Mouse (Mus musculus): ENCODE data around the gene Pnpla1. TPM values are rescaled to one million over a fixed set of nuclear protein-coding genes. Genes with fewer than 3 reads are reported as not detected.

The Pnpla1 gene
- polyA plus RNA-seq, 1 experiment from 2014 or later, result not detected

DNA sequence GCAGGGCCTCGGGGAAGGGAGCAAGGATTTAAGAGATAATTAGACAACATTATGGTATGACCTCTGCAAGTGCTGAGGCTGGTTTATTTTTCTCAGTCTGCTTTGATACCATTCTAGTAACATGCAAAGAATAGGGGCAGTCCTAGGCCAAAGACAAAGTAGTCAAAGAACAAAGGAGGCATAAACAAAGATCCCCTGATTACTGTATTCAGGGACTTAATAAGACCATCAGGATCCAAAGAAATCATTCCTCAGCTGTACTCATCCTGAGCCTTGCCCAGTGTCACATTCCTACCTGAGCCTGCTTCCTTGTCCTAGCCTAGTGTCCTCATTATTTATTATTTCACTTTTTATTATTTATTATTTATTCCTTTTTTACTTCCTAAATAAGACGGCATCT, 38.0 kb upstream of the Pnpla1 start:
- 94% methylated on average over 2 of the region's 2 CpGs for WGBS
- DNase-seq (ENCODE audit: low spot score) (no peak), ATAC-seq (ENCODE audit: insufficient read depth, low FRiP score, low TSS enrichment) (no peak)
- H3K27ac ChIP-seq (ENCODE audit: low read depth, low read length), result no peak overlapping the region
- H3K36me3 ChIP-seq (ENCODE audit: control insufficient read depth, insufficient read depth, low read length), result peaks cover 43% of the 10 kb centered on the region
- no peak overlapping the region for H3K4me2 ChIP-seq (ENCODE audit: low read depth)
- H3K4me1 ChIP-seq (ENCODE audit: control insufficient read depth, insufficient read depth, low read length), result no peaks in the 10 kb centered on the region
- H3K27me3 ChIP-seq (ENCODE audit: control insufficient read depth, insufficient read depth, low read length), result no peaks in the 10 kb centered on the region
- H3K4me3 ChIP-seq (ENCODE audit: low read depth, low read length), result no peak overlapping the region
- no peak overlapping the region for H3K9ac ChIP-seq (ENCODE audit: low read length)
- no peaks in the 10 kb centered on the region for H3K9me3 ChIP-seq (ENCODE audit: control insufficient read depth, low read length)

DNA sequence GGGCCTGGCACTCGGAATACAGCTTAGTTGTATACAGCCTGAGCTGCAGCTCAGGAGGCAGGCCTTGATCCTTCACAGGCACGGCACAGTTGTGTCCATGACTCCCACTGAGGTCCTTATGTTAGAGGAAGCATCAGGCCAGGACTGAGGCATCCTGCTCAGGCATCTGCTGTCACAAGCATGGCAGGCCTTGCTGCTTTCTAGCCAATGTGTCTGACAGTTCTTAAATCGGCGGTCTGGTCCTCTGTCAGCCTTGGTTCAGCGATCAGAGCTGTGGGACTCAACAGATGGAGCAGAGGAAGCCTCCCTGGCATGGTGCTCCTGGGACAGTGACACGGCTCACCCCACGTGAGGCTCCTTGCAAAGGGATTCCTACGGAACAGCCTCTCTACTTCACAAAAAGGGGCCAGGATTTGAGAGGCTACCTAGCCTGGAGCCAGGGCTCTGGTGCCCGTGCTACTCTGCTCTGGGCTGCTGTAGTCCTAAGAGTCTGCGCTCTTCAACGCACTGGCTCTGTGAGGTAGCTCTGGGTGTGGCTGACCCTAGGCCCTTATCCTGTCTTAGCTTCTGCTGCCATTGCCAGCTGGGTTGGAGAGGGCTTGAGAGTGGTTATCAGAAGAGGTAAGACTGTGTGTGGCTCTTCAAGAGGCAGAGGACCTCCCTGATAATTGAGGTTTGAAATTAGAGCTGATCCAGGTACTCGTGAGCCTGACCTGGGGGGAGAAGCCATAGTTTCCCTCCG, 35.0 kb upstream of the Pnpla1 start:
- 92% methylated on average over 13 of the region's 13 CpGs for WGBS
- H3K9me3 ChIP-seq (ENCODE audit: control insufficient read depth, low read length), result no peaks in the 10 kb centered on the region
- H3K4me1 ChIP-seq (ENCODE audit: control insufficient read depth, insufficient read depth, low read length), result no peaks in the 10 kb centered on the region
- H3K27me3 ChIP-seq (ENCODE audit: control insufficient read depth, insufficient read depth, low read length), result no peaks in the 10 kb centered on the region
- H3K27ac ChIP-seq (ENCODE audit: low read depth, low read length), result no peak overlapping the region
- no peak overlapping the region for H3K4me2 ChIP-seq (ENCODE audit: low read depth)
- H3K9ac ChIP-seq (ENCODE audit: low read length), result no peak overlapping the region
- no peak for DNase-seq (ENCODE audit: low spot score)
- no peak for ATAC-seq (ENCODE audit: insufficient read depth, low FRiP score, low TSS enrichment)
- H3K36me3 ChIP-seq (ENCODE audit: control insufficient read depth, insufficient read depth, low read length), result peaks cover 38% of the 10 kb centered on the region
- no peak overlapping the region for H3K4me3 ChIP-seq (ENCODE audit: low read depth, low read length)

DNA sequence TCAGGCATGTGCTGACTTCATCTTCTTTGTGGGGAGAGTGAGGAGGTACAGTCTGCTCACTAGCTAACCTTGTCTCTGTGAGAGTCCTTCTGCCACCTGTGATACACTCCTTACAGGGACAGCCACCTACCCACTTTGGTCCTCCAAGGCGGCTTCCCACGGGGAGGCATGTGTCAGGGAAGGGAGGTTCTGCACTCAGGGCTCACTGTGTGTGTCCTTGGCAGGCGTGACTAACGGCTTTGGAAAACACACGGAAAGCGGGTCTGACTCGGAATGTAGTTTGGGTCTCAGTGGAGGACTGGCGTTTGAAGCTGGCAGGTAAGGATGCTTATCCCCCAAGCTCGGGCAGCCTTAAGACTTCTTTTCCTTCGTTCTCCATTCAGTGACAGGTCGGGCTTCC, 34.5 kb upstream of the Pnpla1 start:
- no peaks in the 10 kb centered on the region for H3K27me3 ChIP-seq (ENCODE audit: control insufficient read depth, insufficient read depth, low read length)
- H3K4me1 ChIP-seq (ENCODE audit: control insufficient read depth, insufficient read depth, low read length), result no peaks in the 10 kb centered on the region
- WGBS, result 86% methylated on average over 11 of the region's 11 CpGs
- H3K36me3 ChIP-seq (ENCODE audit: control insufficient read depth, insufficient read depth, low read length), result peaks cover 35% of the 10 kb centered on the region
- H3K27ac ChIP-seq (ENCODE audit: low read depth, low read length), result no peak overlapping the region
- no peak overlapping the region for H3K4me3 ChIP-seq (ENCODE audit: low read depth, low read length)
- ATAC-seq (ENCODE audit: insufficient read depth, low FRiP score, low TSS enrichment), result no peak
- H3K4me2 ChIP-seq (ENCODE audit: low read depth), result no peak overlapping the region
- DNase-seq (ENCODE audit: low spot score), result no peak
- no peak overlapping the region for H3K9ac ChIP-seq (ENCODE audit: low read length)
- H3K9me3 ChIP-seq (ENCODE audit: control insufficient read depth, low read length), result no peaks in the 10 kb centered on the region

DNA sequence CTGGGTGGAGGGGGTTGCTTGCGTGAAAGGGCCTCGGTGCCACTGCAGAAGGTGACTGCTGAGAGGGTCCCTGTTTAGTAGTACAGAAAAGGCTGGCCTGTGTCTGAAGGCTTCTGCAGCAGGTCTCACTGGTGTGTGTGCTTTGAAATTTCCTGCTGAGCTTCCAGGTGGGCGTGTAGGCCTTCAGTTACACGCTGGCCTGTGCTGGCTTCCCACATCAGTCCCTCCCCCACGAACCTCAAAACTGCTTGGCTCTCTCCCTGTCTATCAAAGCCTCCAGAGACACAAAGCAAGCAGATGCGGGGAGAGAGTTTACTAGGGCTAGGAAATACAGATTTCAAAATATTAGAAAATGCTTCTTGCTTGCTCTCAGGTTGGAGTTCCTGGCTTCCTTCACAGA, 33.3 kb upstream of the Pnpla1 start:
- H3K36me3 ChIP-seq (ENCODE audit: control insufficient read depth, insufficient read depth, low read length), result peaks cover 30% of the 10 kb centered on the region
- WGBS, result 88% methylated on average over 6 of the region's 6 CpGs

DNA sequence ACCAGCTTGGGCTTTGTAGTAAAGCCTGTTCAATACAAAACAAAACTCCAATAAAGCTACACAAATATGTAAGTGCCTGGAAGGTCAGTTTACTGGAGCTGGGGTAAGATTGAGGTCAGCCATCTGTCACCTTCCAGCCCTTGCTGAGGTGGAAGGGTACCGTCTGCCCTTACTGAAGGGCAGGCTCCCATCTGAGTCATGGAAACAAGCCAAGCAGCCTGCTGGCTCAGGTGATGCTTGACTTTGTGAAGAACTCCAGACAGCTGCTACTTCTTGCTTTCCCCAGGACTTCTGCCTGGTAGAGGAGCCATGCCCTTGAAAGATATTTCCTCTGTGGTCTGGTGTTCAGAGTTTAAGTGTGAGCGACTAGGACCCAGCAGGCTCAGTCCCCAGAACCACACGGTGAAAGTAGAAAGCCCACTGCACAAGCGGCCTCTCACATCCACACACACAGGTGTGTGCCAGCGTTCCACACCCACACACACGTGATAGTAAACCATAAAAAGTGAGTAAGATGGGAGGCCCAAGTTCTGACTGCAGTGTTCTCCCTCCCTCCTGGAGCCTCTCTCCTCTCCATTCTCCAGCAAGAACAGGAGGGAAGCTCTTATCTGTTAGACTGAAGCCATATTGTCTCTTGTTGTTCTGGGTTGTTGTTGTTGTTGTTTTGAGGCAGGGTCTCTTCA, 32.7 kb upstream of the Pnpla1 start:
- H3K9ac ChIP-seq (ENCODE audit: low read length), result no peak overlapping the region
- H3K4me2 ChIP-seq (ENCODE audit: low read depth), result no peak overlapping the region
- no peaks in the 10 kb centered on the region for H3K4me1 ChIP-seq (ENCODE audit: control insufficient read depth, insufficient read depth, low read length)
- no peak overlapping the region for H3K4me3 ChIP-seq (ENCODE audit: low read depth, low read length)
- DNase-seq (ENCODE audit: low spot score), result no peak
- H3K27ac ChIP-seq (ENCODE audit: low read depth, low read length), result no peak overlapping the region
- no peaks in the 10 kb centered on the region for H3K27me3 ChIP-seq (ENCODE audit: control insufficient read depth, insufficient read depth, low read length)
- peaks cover 30% of the 10 kb centered on the region for H3K36me3 ChIP-seq (ENCODE audit: control insufficient read depth, insufficient read depth, low read length)
- 92% methylated on average over 6 of the region's 6 CpGs for WGBS
- no peak for ATAC-seq (ENCODE audit: insufficient read depth, low FRiP score, low TSS enrichment)
- H3K9me3 ChIP-seq (ENCODE audit: control insufficient read depth, low read length), result no peaks in the 10 kb centered on the region

More for the DNA sequence above, 33.3 kb upstream of the Pnpla1 start:
- no peaks in the 10 kb centered on the region for H3K9me3 ChIP-seq (ENCODE audit: control insufficient read depth, low read length)
- DNase-seq (ENCODE audit: low spot score) (no peak), ATAC-seq (ENCODE audit: insufficient read depth, low FRiP score, low TSS enrichment) (no peak)
- H3K4me3 ChIP-seq (ENCODE audit: low read depth, low read length), result no peak overlapping the region
- H3K27me3 ChIP-seq (ENCODE audit: control insufficient read depth, insufficient read depth, low read length), result no peaks in the 10 kb centered on the region
- H3K4me1 ChIP-seq (ENCODE audit: control insufficient read depth, insufficient read depth, low read length), result no peaks in the 10 kb centered on the region
- H3K9ac ChIP-seq (ENCODE audit: low read length), result no peak overlapping the region
- no peak overlapping the region for H3K27ac ChIP-seq (ENCODE audit: low read depth, low read length)
- H3K4me2 ChIP-seq (ENCODE audit: low read depth), result no peak overlapping the region

DNA sequence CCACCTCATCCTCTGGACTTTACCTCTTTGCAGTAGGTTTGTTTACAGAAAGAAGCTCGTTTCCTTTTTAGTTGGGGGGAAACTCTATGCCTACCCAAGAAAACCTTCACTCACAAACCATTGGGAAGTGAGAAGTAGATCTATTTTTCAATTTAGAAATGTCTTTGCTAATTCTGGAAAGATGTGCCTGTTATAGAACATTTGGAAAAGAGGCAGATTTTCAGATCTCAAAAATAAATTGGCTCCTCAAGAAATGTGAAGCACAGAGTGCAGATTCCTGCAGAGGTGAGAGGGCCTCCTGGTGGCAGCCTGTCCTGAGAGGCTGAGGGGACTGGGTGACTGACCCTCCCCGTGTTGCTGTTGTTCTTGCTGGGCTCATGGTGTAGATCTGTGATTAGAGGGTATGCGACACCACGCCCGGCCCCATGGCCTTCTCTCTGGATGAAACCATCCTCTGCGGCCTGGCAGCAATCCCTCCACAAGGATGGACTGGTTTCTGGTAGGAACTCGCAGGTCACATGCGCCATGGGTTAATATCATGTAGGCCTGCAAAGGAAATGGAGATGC, 30.5 kb upstream of the Pnpla1 start:
- no peaks in the 10 kb centered on the region for H3K4me1 ChIP-seq (ENCODE audit: control insufficient read depth, insufficient read depth, low read length)
- H3K27ac ChIP-seq (ENCODE audit: low read depth, low read length), result no peak overlapping the region
- 90% methylated on average over 8 of the region's 8 CpGs for WGBS
- H3K4me3 ChIP-seq (ENCODE audit: low read depth, low read length), result no peak overlapping the region
- H3K4me2 ChIP-seq (ENCODE audit: low read depth), result no peak overlapping the region
- peaks cover 18% of the 10 kb centered on the region for H3K36me3 ChIP-seq (ENCODE audit: control insufficient read depth, insufficient read depth, low read length)
- DNase-seq (ENCODE audit: low spot score) (no peak), ATAC-seq (ENCODE audit: insufficient read depth, low FRiP score, low TSS enrichment) (no peak)
- no peaks in the 10 kb centered on the region for H3K9me3 ChIP-seq (ENCODE audit: control insufficient read depth, low read length)
- H3K9ac ChIP-seq (ENCODE audit: low read length), result no peak overlapping the region
- H3K27me3 ChIP-seq (ENCODE audit: control insufficient read depth, insufficient read depth, low read length), result no peaks in the 10 kb centered on the region

DNA sequence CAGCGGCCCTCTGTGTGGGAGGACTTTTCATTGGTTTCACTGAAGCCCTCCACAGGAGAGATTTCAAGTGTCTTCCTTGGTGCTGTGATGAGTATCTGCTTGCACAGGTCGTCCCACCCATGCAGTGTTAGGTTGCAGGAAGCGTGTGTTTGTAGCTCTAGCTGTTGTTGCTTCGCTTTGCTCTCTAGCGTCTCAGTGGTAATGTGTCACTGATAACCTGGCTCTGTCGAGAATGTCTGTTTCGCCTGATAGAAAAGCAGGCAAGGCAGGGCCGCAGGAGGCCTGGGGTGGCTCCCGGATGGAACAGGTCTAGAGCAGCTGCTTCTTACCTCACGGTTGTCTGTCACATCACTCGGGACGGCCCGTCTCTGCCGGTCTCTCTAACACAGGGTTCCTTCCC, 29.1 kb upstream of the Pnpla1 start:
- Histone ChIP-seq H3K36me3 (ENCODE audit: control insufficient read depth, insufficient read depth, low read length) (peaks cover 13% of the 10 kb centered on the region), H3K4me1 (ENCODE audit: control insufficient read depth, insufficient read depth, low read length) (no peaks in the 10 kb centered on the region), H3K27me3 (ENCODE audit: control insufficient read depth, insufficient read depth, low read length) (no peaks in the 10 kb centered on the region), H3K9ac (ENCODE audit: low read length) (no peak overlapping the region), H3K27ac (ENCODE audit: low read depth, low read length) (no peak overlapping the region), H3K4me3 (ENCODE audit: low read depth, low read length) (no peak overlapping the region), H3K9me3 (ENCODE audit: control insufficient read depth, low read length) (no peaks in the 10 kb centered on the region), H3K4me2 (ENCODE audit: low read depth) (no peak overlapping the region)
- WGBS, result 84% methylated on average over 14 of the region's 14 CpGs
- no peak for DNase-seq (ENCODE audit: low spot score)
- ATAC-seq (ENCODE audit: insufficient read depth, low FRiP score, low TSS enrichment), result no peak

DNA sequence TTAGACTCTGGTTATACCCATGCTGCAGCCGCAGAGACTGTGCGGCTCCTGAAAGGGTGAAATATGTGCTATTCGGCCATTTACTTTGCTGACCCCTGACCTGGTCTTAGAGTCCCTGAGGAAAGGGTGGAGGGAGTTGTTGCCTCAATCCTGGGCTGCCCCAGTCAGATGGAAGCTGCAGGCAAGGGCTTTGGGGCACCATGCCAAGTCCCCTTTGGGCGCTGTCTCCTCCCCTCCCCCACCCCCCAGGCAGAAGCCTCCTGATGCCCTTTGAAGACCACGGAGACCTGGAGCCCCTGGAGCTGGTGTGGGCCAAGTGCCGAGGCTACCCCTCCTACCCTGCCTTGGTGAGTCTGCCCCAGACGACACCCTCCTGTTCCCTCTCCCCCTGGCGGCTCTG, 27.1 kb upstream of the Pnpla1 start:
- H3K36me3 ChIP-seq (ENCODE audit: control insufficient read depth, insufficient read depth, low read length), result peaks cover 11% of the 10 kb centered on the region
- no peak overlapping the region for H3K9ac ChIP-seq (ENCODE audit: low read length)
- ATAC-seq (ENCODE audit: insufficient read depth, low FRiP score, low TSS enrichment), result no peak
- no peak for DNase-seq (ENCODE audit: low spot score)
- H3K4me1 ChIP-seq (ENCODE audit: control insufficient read depth, insufficient read depth, low read length), result no peaks in the 10 kb centered on the region
- H3K4me2 ChIP-seq (ENCODE audit: low read depth), result no peak overlapping the region
- H3K27ac ChIP-seq (ENCODE audit: low read depth, low read length), result no peak overlapping the region
- WGBS, result 65% methylated on average over 8 of the region's 8 CpGs
- H3K4me3 ChIP-seq (ENCODE audit: low read depth, low read length), result no peak overlapping the region
- no peaks in the 10 kb centered on the region for H3K9me3 ChIP-seq (ENCODE audit: control insufficient read depth, low read length)
- H3K27me3 ChIP-seq (ENCODE audit: control insufficient read depth, insufficient read depth, low read length), result no peaks in the 10 kb centered on the region

DNA sequence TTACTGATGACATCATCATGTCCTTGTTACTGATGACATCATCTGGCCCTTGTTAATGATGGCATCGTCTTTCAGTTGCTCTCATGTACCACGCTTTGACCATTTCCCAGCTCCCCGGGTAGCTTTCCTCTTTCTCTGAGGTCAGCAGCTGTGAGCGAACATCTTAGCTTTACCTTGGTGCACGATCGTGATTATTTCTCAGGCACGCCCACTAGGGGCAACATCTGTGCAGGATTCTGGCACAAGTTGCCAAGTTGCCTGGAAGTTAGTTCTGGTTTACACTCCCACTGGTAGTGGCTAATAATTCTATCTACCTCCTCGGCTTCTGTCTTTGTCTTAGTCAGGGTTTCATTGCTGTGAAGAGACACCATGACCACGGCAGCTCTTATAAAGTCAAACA, 26.2 kb upstream of the Pnpla1 start:
- ATAC-seq (ENCODE audit: insufficient read depth, low FRiP score, low TSS enrichment) (no peak), DNase-seq (ENCODE audit: low spot score) (no peak)
- Histone ChIP-seq H3K4me2 (ENCODE audit: low read depth) (no peak overlapping the region), H3K36me3 (ENCODE audit: control insufficient read depth, insufficient read depth, low read length) (peaks cover 11% of the 10 kb centered on the region), H3K4me1 (ENCODE audit: control insufficient read depth, insufficient read depth, low read length) (no peaks in the 10 kb centered on the region), H3K9me3 (ENCODE audit: control insufficient read depth, low read length) (no peaks in the 10 kb centered on the region), H3K9ac (ENCODE audit: low read length) (no peak overlapping the region), H3K27me3 (ENCODE audit: control insufficient read depth, insufficient read depth, low read length) (no peaks in the 10 kb centered on the region), H3K27ac (ENCODE audit: low read depth, low read length) (no peak overlapping the region), H3K4me3 (ENCODE audit: low read depth, low read length) (no peak overlapping the region)
- 92% methylated on average over 9 of the region's 9 CpGs for WGBS
